Mouse (Mus musculus): Measurements from ENCODE around the gene 1700003F12Rik. TPM values are rescaled to one million over a fixed set of nuclear protein-coding genes. Genes with fewer than 3 reads are reported as not detected.
A peak's percentile ranks its signal among the peaks of the same experiment; 100 is the strongest.

Gene 1700003F12Rik
- total RNA-seq, 2 experiments from 2014 or later, result 0.99 TPM; not detected in 1

DNA sequence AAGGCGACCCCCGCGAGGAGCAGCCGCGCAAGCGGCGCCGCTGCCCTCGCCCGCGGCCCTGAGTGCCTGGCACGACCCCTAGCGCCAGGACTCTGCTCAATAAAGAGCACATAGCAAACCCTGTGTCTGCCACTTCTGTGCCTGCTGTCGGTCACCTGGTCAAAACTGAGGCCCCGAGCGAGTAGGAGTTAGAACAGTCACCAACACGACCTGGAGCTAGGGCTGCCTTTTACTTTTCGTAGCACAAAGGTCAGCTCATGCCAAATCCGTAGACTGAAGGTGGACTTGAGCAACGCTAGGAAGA is 3.0 kb downstream of the 1700003F12Rik start:
- DNase-seq, result no peak

GRCm38 (mm10) chr2:154550937-154551336 is 4.1 kb downstream of the 1700003F12Rik start:
- no peak for DNase-seq

DNA sequence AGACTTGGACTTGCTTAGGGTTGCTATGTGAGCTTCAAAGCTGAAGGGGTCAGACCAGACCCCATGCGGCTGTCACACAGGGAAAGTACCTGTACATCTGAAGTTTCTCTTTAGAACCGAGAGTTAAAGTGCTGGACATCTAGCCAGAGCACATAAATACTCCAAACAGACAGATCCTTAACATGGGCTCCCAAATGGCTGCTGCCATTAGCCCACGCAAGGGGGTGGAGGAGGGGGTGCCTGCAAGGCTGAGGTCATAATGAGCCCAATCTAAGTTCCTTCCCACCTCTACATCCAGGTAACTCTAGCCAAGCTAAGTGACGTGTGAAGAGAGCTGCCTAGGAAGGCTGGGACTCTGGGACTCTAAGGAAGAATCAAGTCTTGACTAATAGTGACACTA is 4.6 kb downstream of the 1700003F12Rik start, which contains the start of gene Actl10:
Gene Actl10, plus strand, starts transcription at position 301 of the 400 bp plus-strand sequence.
- DNase-seq, result no peak

DNA sequence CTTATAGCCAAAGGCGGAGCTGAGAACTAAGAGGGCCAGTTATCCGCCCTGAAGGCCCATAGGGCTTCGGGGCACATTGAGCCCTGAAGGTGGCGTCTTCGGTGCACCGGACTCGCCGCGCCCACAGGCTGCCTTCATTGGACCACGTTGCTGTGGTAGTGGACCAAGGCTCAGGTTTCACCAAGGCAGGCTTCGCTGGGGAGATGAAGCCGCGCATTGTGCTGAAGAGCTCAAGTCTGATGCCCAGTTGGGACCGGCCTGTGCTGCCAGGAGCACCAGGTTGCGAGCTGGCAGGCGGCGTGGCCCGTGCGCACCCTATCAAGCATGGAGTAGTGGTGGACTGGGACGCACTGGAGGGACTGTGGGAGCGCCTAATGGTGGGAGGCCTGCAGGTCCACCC is 5.0 kb downstream of the 1700003F12Rik start:
- no peak for DNase-seq

DNA sequence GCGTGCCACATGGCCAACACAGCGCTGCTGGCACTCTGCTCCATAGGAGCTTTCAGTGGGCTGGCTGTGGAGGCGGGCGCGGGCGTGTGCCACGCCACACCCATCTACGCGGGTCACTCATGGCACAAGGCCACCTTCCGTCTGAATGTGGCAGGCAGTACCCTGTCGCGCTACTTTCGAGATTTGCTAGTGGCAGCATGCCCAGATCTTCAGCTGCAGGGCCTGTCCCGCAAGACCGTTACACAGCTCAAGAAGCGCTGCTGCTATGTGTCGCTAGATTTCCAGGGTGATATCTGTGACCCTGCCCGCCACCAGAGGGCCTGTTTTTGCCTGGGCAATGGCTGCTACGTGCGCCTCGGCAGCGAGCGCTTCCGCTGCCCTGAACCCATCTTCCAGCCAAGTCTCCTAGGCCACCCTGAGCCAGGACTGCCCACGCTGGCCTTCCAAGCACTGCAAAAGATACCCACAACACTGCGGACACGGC is 5.6 kb downstream of the 1700003F12Rik start:
- peak; percentile 59 to 68 for DNase-seq

DNA sequence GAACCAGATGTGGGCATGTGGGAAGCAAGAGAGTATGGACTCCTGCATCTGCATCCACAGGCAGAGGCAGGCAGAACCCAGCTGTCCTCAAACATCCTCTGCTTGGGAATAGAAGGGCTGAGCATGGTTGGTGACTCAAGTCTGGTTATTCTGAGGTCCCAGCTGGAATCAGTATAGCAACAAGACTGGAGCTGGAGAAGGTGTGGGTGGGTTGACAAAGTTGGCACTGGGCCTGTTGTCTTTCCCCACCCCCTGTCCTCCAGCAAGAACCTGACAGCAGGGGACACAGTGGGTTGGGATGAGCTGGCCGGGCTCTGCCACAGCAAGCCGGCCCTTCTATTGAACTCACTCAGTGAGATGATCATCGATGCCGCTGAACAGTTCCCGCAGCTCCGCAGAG is 8.3 kb downstream of the 1700003F12Rik start:
- no peak for DNase-seq

GRCm38 (mm10) chr2:154557184-154557832 is 10.4 kb downstream of the 1700003F12Rik start:
- no peak for DNase-seq

- peak in 1 of 2 experiments; percentile 51 for DNase-seq
These were observed 11.6 kb downstream of the 1700003F12Rik start, which contains the start of gene Necab3 for GRCm38 (mm10) chr2:154558264-154559039. Gene Necab3, minus strand, starts transcription at chr2:154558890.

- no peak for DNase-seq
These were observed 16.8 kb downstream of the 1700003F12Rik start for GRCm38 (mm10) chr2:154563612-154564170.

DNA sequence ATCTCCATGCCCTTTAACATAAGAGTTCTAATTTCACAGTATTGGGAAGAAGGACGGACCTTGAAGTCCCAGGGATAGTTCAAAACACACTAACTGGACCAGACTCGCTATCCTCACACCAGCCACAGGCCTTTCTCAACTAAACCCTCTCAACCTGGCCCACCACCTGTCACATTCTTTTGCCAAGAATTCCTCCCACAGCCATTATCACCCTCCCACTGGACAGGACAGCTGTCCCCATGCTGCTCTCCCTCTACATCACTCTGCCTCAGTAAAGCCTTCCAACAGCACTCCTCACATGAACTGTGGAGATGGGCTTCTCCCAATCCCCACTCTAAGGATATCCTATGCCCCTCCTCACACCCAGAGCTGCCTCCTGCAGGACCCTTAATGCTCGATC is 18.7 kb downstream of the 1700003F12Rik start:
- no peak for DNase-seq

- no peak for DNase-seq
These were observed 19.8 kb downstream of the 1700003F12Rik start for GRCm38 (mm10) chr2:154566641-154567040.

DNA sequence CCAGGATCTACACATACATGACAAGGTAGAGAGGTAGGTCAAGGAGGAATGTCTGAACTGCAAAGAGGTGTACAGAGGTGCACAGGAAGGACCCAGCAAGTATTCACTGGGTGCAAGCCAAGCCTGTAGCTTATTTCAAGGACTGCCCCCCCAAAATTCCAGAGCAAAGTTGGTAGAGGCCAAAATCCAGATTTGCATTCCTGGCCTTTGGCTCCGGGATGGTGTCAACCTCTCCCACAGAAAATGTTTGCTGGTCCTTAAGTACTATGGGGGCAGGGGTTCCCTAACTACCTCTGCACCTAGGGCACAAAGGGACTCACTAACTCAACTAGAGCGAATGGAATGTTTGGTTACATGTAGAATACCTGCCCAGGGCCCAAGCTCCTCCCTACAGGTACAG is 20.9 kb downstream of the 1700003F12Rik start:
- DNase-seq, result no peak

GRCm38 (mm10) chr2:154568329-154569070 is 21.6 kb downstream of the 1700003F12Rik start:
- no peak for DNase-seq

DNA sequence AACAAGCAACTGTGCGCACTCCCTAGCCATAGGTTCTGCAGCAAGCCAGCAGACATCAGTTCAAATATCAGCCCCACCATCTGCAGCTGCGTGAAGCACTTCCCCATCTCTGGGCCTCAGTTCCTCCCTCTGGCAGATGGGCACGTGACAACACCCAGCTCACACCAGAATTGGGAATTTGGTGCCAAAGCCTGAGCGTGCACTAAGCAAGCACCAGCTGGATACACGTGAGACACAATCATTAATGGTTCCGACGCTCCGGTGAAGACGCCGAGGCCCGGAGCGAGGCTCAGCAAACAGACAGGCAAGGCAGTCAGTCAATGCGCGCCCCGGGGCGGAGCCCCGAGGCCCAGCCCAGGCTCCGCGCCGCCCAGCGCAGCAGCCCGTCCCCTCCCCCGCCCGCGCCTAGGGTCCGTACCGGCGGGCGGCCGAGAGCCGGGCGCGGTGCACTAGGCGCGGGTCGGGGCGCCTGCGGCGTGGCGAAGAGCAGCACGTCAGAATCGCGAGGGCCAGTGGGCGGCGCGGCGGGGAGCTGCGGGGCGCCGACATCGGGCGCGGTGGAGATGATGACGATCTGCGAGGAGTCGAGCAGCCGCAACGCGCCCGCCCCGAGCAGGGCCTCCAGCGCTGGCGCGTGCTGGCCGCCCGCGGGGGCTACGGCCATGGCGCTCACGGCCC is 22.3 kb downstream of the 1700003F12Rik start:
- DNase-seq, result peak in 1 of 2 experiments; percentile 38

DNA sequence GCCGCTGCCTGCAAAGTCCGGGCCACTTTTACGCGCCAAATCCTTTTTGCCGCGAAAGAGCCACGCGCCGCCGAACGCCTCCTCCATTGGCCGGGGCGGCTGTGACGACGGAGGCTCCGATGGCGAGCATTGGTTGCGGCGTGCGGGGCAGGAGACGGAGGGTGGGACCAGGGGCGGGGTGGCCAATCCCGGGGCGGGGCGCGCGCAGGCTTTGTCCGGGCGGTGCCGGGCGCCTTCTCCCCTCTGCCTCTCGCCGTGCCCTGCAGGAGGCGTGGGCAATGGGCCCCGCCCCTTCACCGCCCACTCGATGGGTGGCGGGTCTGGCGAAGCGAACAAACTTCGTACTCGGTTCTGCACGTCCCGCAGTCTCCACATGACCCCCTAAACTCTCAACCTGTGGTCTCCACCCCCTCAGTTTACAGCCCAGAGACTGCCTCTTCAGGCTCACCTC is 23.0 kb downstream of the 1700003F12Rik start, which contains the start of gene E2f1:
Gene E2f1, minus strand, starts transcription at position 57 of the 451 bp plus-strand sequence.
- DNase-seq, result peak; percentile 89 to 91

DNA sequence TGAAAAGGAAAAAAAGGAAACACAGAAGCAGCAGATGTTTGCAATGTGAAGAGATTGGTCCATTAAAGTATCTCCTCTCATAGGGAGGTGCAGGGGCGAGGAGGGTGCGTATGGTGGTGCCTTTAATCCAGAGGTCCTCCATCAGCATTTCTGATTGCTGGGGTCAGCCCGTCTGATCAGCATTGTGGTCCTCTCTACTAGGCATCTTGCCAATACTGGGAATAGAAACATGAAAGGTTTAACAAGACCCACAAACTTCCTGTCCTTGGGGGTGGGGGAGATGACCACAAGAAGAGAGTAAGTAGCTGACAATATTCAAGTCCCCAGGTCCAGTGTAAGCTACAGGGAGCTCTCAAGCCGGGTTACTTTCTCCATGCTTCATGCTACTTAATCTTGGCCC is 23.8 kb downstream of the 1700003F12Rik start:
- DNase-seq, result no peak

GRCm38 (mm10) chr2:154571266-154571665 is 24.4 kb downstream of the 1700003F12Rik start:
- DNase-seq, result no peak

- DNase-seq, result no peak
These were observed 25.1 kb downstream of the 1700003F12Rik start for GRCm38 (mm10) chr2:154571976-154572375.

GRCm38 (mm10) chr2:154572996-154573395 is 26.1 kb downstream of the 1700003F12Rik start:
- DNase-seq, result no peak

- DNase-seq, result no peak
These were observed 27.4 kb downstream of the 1700003F12Rik start for GRCm38 (mm10) chr2:154574271-154574670.

GRCm38 (mm10) chr2:154576876-154577743 is 30.2 kb downstream of the 1700003F12Rik start:
- no peak for DNase-seq

Measured in layer of hippocampus, postnatal 36 days (tissue).